Mouse (Mus musculus) adrenal gland (tissue): ENCODE measurements at regions not wholly inside any gene's neighbourhood (a gene's known extent, or its start where the extent isn't known, plus 50 kb on each side); places are given as distances from the start of the nearest gene placed in this dataset.

Experiments used
- intact Hi-C: fragments of 180-260 bp; cut with DNase I; formaldehyde crosslinking; loops from one replicate; pipeline ENCODE4 v1.15.1; 2025

- intact Hi-C loops: no loop called here
Measured at GRCm38 (mm10) chr13:80946034-80946433, 62.9 kb downstream of the Arrdc3 start.

- intact Hi-C loops: no loop called here
Measured at GRCm38 (mm10) chr13:80947705-80948104, 64.5 kb downstream of the Arrdc3 start.

DNA sequence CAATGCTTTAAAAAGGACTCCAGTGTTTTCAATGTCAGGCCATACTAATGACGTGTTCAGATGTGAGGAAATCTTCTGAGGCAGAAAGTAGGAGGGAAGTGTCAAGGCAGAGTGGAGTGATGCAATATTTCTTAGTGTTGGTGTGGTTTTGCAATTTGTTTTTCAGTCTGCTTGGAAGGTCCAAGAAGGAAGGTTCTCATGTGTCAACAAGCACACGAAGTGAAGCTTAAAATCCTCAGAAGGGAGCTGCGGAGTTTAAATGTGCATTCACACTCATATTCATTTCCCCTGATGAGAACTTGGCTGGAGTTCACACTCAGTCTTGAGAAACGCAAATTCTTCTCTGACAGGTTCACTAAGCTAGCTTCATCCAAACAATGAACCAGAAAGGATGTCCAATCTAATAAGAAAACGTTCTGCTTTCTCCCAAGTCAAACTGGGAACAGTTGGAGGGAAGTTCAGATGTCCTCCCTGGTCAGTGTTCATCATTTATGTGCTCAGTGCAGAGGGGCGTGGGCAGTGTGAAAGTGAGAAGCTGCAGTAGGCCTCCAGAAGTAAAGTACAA lies 66.0 kb downstream of the Arrdc3 start:
- intact Hi-C loops: no loop called here

DNA sequence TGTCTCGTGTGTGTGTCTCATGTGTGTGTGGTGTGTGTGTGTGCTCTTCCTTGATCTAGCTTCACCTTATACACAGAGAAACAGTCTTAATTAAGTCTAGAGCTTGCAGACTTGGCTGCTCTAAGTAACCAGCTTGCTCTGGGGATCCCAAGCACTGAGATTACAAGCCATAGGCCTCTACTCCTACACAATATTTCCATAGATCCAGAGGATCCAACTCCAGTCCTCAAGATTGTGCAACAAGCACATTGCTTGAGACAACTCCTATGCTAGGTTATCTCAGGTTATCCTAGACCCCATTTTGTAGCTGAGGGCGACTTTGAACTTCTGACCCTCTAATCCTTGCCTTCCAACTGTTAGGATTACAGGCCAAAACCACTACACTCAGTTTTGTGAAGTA lies 67.1 kb downstream of the Arrdc3 start:
- intact Hi-C loops: no loop called here

DNA sequence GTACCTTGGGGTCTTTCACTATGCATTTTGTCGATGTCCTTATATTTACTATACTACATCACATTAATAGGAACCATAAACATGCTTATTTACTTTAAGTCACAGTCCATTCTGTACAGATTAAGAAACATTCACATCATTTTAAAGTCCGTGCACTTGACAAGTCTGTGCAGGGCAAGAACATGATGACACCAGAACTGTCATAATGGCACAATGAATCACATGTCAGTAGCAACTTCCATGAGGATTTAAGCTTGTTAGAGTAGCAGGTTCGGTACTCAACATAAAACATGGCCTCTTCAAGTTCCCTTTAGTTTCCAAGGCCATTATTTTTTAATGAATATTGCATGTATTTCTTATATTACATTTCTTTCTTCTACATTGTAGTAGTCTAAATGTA lies 67.6 kb downstream of the Arrdc3 start:
- intact Hi-C loops: no loop called here

GRCm38 (mm10) chr13:80951327-80951726 lies 68.1 kb downstream of the Arrdc3 start:
- intact Hi-C loops: no loop called here

DNA sequence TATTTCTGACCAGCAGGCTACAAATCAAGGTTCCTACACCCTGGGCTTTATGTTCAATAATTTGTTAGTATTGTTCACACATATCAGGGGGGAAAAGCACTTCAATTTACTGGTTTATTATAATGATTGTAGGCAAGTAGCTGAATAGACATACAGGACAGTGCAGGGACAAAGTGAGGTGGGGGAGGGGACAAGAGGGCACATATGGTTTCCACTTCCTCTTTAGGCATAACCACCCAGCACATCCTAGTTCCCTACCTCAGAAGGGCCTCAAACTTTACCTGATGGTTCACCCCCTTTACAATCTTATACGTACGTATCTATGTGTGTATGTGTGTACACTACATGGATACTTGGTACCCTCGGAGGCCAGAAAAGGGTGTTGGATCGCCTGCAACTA lies 69.7 kb downstream of the Arrdc3 start:
- intact Hi-C loops: no loop called here

DNA sequence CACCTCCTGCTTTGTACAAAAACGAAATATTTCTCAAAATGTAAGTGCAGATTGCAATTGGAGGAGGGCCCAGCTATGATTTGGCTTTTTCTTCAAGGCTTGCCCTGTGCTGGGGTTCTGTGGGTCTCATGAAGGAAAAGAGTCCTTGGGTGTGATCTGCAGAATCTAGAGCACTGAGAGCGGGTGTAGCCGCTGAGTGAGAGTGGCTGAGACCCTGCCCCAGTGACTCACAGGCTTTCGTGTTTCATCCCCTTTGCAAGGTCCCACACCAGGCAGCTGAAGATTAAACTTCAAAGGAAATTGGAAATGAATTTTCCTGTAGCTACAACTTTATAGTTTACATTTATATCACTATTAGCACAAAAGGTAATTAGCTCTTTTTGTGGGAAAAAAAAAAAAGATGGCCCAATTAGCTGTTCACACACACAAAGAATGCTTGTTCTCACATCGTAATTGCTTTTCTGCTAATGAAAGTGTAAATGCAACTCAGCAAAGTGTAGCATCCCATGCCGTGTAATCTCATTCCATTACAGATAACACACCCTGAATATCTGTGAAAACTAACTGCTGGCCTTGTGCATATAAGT lies 71.0 kb downstream of the Arrdc3 start:
- intact Hi-C loops: no loop called here

- intact Hi-C loops: no loop called here
Measured at GRCm38 (mm10) chr13:80956966-80957365, 73.8 kb downstream of the Arrdc3 start.

GRCm38 (mm10) chr13:80957419-80958139 lies 74.4 kb downstream of the Arrdc3 start:
- intact Hi-C loops: no loop called here

- intact Hi-C loops: loop anchor here (5.0 to 10.0 kb wide), 4 partner anchors 72 to 398 kb away; no protein-coding TSS in a partner anchor
Measured at GRCm38 (mm10) chr13:80959763-80960162, 76.6 kb downstream of the Arrdc3 start.

GRCm38 (mm10) chr13:80961985-80962617 lies 78.9 kb downstream of the Arrdc3 start:
- intact Hi-C loops: loop anchor here (5.0 to 10.0 kb wide), 4 partner anchors 75 to 395 kb away; no protein-coding TSS in a partner anchor

- intact Hi-C loops: loop anchor here (5.0 to 10.0 kb wide), 4 partner anchors 76 to 394 kb away; no protein-coding TSS in a partner anchor
Measured at GRCm38 (mm10) chr13:80962789-80963590, 79.8 kb downstream of the Arrdc3 start.

GRCm38 (mm10) chr13:80963591-80963940 lies 80.4 kb downstream of the Arrdc3 start:
- intact Hi-C loops: loop anchor here (5.0 to 10.0 kb wide), 4 partner anchors 76 to 394 kb away; no protein-coding TSS in a partner anchor

- intact Hi-C loops: no loop called here
Measured at GRCm38 (mm10) chr13:80971664-80972063, 88.5 kb downstream of the Arrdc3 start.

DNA sequence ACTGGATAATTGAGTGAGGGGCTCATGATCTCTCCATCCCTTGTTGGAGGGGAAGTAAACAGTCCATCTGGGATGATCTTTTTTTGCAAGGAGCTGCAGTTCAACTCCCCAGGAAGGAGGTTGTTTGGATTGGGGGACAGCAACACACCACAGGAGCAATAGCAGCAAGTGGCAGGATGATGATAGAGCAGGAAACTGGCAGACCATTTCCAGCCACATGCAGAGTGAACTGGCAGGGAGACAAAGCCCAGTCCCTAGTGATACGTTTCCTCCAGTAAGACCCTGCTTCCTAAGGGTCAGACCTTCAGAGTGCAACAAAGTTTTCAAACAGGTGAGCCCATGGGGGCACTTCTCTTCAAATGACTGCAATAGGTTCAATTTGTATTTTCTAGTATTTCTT lies 91.2 kb downstream of the Arrdc3 start:
- intact Hi-C loops: no loop called here

GRCm38 (mm10) chr13:80977266-80977665 lies 94.1 kb downstream of the Arrdc3 start:
- intact Hi-C loops: no loop called here

- intact Hi-C loops: no loop called here
Measured at GRCm38 (mm10) chr13:80981201-80981600, 98.0 kb downstream of the Arrdc3 start.

GRCm38 (mm10) chr13:80986657-80987056 lies 103.5 kb downstream of the Arrdc3 start:
- intact Hi-C loops: no loop called here

DNA sequence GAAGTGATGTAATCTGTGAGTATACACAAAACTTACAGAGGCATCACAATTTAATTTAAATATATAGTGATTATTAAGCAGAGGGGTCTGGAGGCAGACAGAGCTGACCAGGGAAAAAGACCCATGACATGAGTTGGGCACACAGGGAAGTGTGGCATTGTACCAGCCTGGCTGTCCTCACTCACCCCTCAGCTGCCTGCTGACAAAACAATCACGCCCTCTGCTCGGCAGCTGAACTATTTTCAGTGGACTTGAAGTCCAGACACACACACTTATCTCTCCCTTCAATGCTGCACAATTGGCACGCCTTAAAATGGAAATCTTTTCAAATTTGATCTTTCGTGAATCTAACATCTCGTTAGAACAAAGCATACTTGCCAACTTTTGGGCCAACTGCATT lies 106.6 kb downstream of the Arrdc3 start:
- intact Hi-C loops: no loop called here

- intact Hi-C loops: no loop called here
Measured at GRCm38 (mm10) chr13:80992342-80992741, 109.2 kb downstream of the Arrdc3 start.
